Mouse (Mus musculus) frontal cortex, postnatal 14 days (tissue): Measurements from ENCODE around the gene Ceacam11.
"Not testable (repeated sequence)": the region's sequence is repeated elsewhere in the genome, so short reads cannot be mapped to it uniquely, and the experiment has no call there.

ENCODE experiments used
- DNase-seq, 2 experiments: peaks; one replicate each; pipeline ENCODE4 v3.0.0; 2022; ENCODE audit warnings: low spot score in 2 of 2

Ceacam11 gene

GRCm38 (mm10) chr7:17971824-17972223, at the start of gene Ceacam11:
Gene Ceacam11, plus strand, starts transcription at chr7:17972124.
- no peak for DNase-seq

- DNase-seq = not testable (repeated sequence)
Observed at GRCm38 (mm10) chr7:18001131-18001530, 29.2 kb downstream of the Ceacam11 start.

- no peak for DNase-seq
Observed at GRCm38 (mm10) chr7:18009589-18009988, 37.7 kb downstream of the Ceacam11 start, which contains the start of gene Ceacam13. Gene Ceacam13, plus strand, starts transcription at chr7:18009889.
